Mouse (Mus musculus): ENCODE results near the gene Dbnl. TPM values are rescaled to one million over a fixed set of nuclear protein-coding genes. Genes with fewer than 3 reads are reported as not detected.

Gene Dbnl
- total RNA-seq, 2 experiments from 2014 or later = 23.6 to 27.1 TPM

GRCm38 (mm10) chr11:5837251-5838246 lies 49.3 kb downstream of the Dbnl start, which contains the start of gene Polm:
TSS of gene Polm (minus strand) at chr11:5838016.
- DNase-seq = peak; percentile 90

GRCm38 (mm10) chr11:5840346-5840745 lies 52.1 kb downstream of the Dbnl start:
- no peak for DNase-seq

DNA sequence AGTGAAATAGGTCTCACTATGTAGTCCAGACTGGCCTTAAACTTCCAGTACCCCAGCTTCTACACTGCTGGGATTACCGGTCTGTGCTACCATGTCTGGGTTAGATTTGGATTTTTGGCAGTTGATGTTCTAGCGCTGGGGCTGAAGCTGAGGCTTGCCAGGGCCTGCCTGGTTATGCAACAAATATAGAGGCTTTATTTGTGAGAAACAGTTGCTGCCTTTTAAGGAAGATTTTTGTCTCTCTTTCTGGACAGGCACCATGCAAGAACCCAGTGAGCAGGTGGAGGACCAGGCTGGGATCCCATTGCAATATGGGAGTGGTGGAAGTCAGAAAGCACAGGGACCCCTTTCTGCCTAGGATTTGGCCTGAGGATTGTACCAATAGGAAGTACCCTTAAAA lies 53.5 kb downstream of the Dbnl start:
- no peak for DNase-seq

DNA sequence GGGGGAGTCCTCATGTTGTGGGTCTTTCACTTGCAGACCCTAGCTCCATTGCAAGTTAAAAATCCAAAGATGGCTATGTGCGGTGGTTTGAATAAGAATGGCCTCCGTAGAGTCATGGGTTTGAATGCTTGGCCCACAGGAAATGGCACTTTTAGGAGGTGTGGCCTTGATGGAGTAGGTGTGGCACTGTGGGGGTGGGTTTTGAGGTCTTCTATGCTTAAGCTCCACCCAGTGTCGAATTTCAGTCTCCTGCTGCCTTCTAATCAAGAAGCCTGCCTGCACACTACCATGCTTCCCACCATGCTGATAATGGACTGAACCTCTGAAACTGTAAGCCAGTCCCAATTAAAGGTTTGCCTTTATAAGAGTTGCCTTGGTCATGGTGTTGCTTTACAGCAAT lies 54.8 kb downstream of the Dbnl start:
- no peak for DNase-seq

GRCm38 (mm10) chr11:5846639-5847345 lies 58.5 kb downstream of the Dbnl start:
- DNase-seq = no peak

- DNase-seq = no peak
These were observed 60.5 kb downstream of the Dbnl start for GRCm38 (mm10) chr11:5848741-5849140.

DNA sequence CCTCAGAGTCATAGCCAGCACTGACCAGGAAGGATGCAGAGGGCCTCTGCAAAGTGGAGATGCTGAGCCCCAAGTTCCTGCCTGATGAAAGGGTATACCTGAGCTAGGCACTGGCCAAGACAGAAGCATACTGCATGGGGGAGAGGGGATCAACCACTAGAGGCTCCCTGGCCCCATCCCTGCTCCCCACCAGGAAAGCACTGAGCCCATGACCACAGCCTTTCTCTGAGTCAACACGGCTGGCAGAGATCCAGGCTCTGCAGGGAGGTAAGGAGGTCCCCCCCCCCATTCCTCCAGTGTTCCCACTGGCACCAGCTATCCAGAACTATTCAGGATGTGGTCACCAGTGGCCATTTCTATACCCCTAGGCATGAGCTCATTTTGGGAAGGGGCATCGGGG lies 61.0 kb downstream of the Dbnl start:
- DNase-seq = no peak

DNA sequence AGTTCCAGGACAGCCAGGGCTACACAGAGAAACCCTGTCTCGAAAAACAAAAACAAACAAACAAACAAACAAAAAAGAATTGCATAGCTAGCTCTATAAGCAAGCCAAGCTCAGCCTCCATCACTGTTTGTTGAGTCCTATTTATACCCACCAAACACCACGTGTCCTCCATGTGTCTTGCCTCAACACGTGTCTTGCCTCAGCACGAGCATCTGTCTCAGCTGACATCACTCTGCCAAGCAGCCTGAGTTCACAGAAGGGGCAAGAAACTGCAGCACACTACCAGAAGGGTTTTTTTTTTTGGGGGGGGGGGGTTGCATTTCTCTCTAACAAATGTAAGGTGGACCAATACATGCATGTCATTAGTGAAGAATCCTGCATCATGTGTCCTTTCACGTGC lies 62.2 kb downstream of the Dbnl start:
- DNase-seq = no peak

Other genes with a start within 250 kb of the Dbnl start
- gene Ccdc117, start 246.3 kb upstream of the Dbnl start, total RNA-seq (2021) = 10 to 100 TPM; 11.7 TPM
- gene Ankrd36, start 218.8 kb upstream of the Dbnl start, total RNA-seq (2021) = not detected
- 10 to 100 TPM; 84.8 to 90.6 TPM for gene Mrps24, start 72.8 kb upstream of the Dbnl start, total RNA-seq (2021)
- gene Urgcp, start 26.1 kb upstream of the Dbnl start, total RNA-seq (2021) = 10 to 100 TPM; 29.1 to 42.0 TPM
- 1,000 to 10,000 TPM; 2,411 to 2,775 TPM for gene Pgam2, start 15.2 kb downstream of the Dbnl start, total RNA-seq (2021)
- gene Polm, start 49.5 kb downstream of the Dbnl start, total RNA-seq (2021) = 1 to 10 TPM; 4.3 to 8.7 TPM
- gene Aebp1, start 73.5 kb downstream of the Dbnl start, total RNA-seq (2021) = 10 to 100 TPM; 46.5 to 59.8 TPM
- gene Pold2, start 89.8 kb downstream of the Dbnl start, total RNA-seq (2021) = 10 to 100 TPM; 36.7 to 45.4 TPM
- not detected for gene Myl7, start 110.3 kb downstream of the Dbnl start, total RNA-seq (2021)
- not detected for gene Gck, start 161.6 kb downstream of the Dbnl start, total RNA-seq (2021)
- 10 to 100 TPM; 46.7 to 50.4 TPM for gene Ykt6, start 167.2 kb downstream of the Dbnl start, total RNA-seq (2021)